Mouse (Mus musculus) liver, embryonic 11.5 days (tissue): ENCODE measurements around the gene Bhmt. TPM values are rescaled to one million over a fixed set of nuclear protein-coding genes. Genes with fewer than 3 reads are reported as not detected.

ENCODE experiments used
- ATAC-seq: fragments of 200-750 bp; cut with Nextera tagmentation; replicated peaks from 2 replicates; pipeline ENCODE4 v1.8.0; 2017; ENCODE audit warnings: moderate number of reproducible peaks, mild to moderate bottlenecking, moderate TSS enrichment, moderate library complexity; ENCODE audit not compliant: low FRiP score
- DNase-seq: peaks from one replicate; pipeline ENCODE4 v3.0.0-alpha.2; 2017; ENCODE audit warnings: low spot score
- H3K27ac ChIP-seq: fragments of 300-500 bp; sonication (generic); 2 replicates; pipeline ENCODE4 v1.5.1; 2014; ENCODE audit warnings: mild to moderate bottlenecking, low read depth, low read length, control low read depth
- H3K27me3 ChIP-seq: fragments of 300-500 bp; sonication (generic); replicated peaks from 2 replicates; pipeline ENCODE4 v1.6.1; 2014; ENCODE audit warnings: low read length, mixed read lengths; ENCODE audit not compliant: control insufficient read depth, insufficient read depth
- H3K36me3 ChIP-seq: fragments of 300-500 bp; sonication (generic); 2 replicates; pipeline ENCODE4 v1.6.1; 2014; ENCODE audit warnings: mild to moderate bottlenecking, low read length, moderate library complexity, mixed read lengths; ENCODE audit not compliant: control insufficient read depth, insufficient read depth
- H3K4me1 ChIP-seq: fragments of 300-500 bp; sonication (generic); replicated peaks from 2 replicates; pipeline ENCODE4 v1.6.1; 2014; ENCODE audit warnings: low read length, mixed read lengths; ENCODE audit not compliant: control insufficient read depth, insufficient read depth
- H3K4me2 ChIP-seq: fragments of 300-500 bp; sonication (generic); 2 replicates; pipeline ENCODE4 v1.6.1; 2014; ENCODE audit warnings: mild to moderate bottlenecking, control low read depth, moderate library complexity
- H3K4me3 ChIP-seq: fragments of 300-500 bp; sonication (generic); 2 replicates; pipeline ENCODE4 v1.5.1; 2014; ENCODE audit warnings: low read depth, low read length, control low read depth
- H3K9ac ChIP-seq: fragments of 300-500 bp; sonication (generic); 2 replicates; pipeline ENCODE4 v1.6.1; 2014; ENCODE audit warnings: low read depth, low read length, control low read depth
- H3K9me3 ChIP-seq: fragments of 300-500 bp; sonication (generic); 2 replicates; pipeline ENCODE4 v1.6.1; 2016; ENCODE audit warnings: low read length, inconsistent platforms, mixed read lengths; ENCODE audit not compliant: control insufficient read depth
- WGBS: fragments of 180-500 bp; shearing (Covaris S2); extraction: QIAGEN DNeasy Blood & Tissue Kit; methylation state at CpG from one replicate; pipeline ENCODE4 v1.1.7; 2014; 5-methylcytosine and 5-hydroxymethylcytosine counted together
- polyA plus RNA-seq: library from polyadenylated mRNA; unstranded; fragments of >200 nt; fragmentation: Nextera tagmentation; extraction: Ambion mirVana; gene quantifications from 2 replicates; pipeline ENCODE4 v1.2.1, GENCODE M21; 2014

Gene Bhmt
- polyA plus RNA-seq: 23.4 and 26.0 TPM in 2 replicates

DNA sequence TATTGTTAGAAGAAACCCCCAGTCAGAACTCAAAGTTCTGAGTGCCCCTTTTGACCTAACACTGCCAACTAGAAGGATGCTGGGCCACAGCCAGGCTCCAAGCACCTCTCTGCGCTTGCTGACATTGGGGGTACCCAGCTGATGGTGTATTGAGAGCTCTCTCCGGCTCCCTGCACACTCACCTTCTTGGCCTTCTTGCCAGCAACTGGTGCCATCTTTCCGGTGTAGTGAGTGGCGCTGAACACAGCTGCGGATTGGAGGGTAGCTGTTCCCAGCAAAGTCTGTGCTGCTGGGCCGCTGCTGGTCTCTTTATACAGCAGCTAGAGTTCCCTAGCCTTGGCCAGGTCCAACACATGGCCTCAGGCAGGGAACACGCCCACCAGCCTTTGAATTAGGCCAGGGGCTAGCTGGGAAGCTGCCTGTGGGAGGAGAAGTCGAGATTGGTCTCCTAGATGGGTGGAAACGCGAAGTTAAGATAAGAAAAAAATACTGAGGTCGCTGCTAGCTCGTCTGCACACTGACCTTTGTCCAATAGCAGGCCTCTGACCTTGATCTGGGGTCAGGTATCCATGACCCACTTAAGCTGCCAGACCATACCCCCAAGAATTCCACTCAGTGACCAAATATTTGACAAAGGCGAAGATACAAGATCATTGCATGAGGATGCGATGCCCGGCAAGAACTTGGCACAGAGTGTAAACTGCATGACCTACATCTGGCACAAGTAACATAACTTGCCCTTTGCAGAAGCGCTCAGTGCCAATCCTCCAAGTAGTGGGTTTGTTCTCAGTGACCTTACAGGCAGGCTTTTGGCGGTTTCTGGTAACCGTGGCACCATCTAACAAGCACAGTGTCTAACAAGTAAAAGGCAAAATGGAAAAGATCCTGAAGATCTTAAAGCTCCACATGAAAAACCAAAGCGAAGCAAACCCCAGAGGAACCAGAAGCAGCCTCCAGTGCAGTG is at the start of gene Bhmt:
TSS of gene Bhmt (minus strand) at position 680 of the 964 bp plus-strand sequence.
- 0 out of 2 replicates have a peak within 1 kb of the TSS, but pooled peaks have one; percentile 4 for H3K9ac ChIP-seq
- peak within 1 kb of the TSS; percentile 29 for H3K4me2 ChIP-seq
- no peaks in the 10 kb centered on the region for H3K36me3 ChIP-seq
- DNase-seq (no peak), ATAC-seq (no peak)
- H3K27ac ChIP-seq: 0 out of 2 replicates have a peak within 1 kb of the TSS, but pooled peaks have one; percentile 19
- 65% methylated on average over 19 of the region's 19 CpGs for WGBS
- no peaks in the 10 kb centered on the region for H3K4me1 ChIP-seq
- H3K9me3 ChIP-seq: no peaks in the 10 kb centered on the region
- no peak within 1 kb of the TSS for H3K4me3 ChIP-seq
- no peaks in the 10 kb centered on the region for H3K27me3 ChIP-seq

DNA sequence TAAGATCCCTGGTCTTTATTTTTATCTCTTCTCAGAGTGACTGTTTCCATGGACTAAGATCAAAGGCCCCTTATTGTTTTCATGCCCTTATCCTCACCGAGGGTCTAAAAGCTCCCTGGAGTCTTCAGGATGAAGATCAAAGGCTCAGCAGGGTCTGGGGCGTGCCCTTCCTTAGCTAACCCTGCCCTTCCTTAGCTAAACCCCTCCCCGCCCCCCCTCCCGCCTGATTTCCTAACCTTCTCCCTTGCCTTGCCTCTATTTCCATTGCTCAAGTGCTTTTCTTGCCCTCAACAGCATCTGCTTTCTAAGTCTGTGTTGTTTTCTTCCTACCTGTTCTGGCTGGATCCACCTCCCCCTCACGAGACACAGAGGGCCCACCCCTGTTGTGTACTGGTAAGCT is 49.6 kb upstream of the Bhmt start:
- no peak for DNase-seq
- 30% methylated on average over 5 of the region's 5 CpGs for WGBS

DNA sequence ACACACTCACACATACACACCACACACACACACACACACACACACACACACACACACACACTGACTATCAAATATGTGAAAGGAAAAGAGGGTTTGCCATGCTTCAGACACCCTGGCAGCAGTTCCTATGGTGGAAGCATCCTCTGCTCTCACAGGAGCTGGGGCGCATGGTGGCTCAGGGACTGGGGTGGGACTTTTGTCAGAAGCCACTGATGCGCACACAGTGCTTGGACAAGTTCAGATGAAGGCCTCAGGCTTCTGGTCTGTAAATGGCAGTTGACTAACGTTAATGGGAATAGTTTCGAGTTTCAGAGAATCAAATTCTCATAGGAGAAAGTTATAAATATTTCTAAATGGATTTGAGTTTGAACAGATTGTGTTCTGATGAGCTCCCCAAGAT is 47.5 kb upstream of the Bhmt start:
- H3K4me2 ChIP-seq: no peak overlapping the region
- H3K36me3 ChIP-seq: no peaks in the 10 kb centered on the region
- no peak overlapping the region for H3K4me3 ChIP-seq
- DNase-seq (no peak), ATAC-seq (no peak)
- H3K27me3 ChIP-seq: no peaks in the 10 kb centered on the region
- no peak overlapping the region for H3K27ac ChIP-seq
- WGBS: 77% methylated on average over 4 of the region's 4 CpGs
- H3K9me3 ChIP-seq: no peaks in the 10 kb centered on the region
- no peak overlapping the region for H3K9ac ChIP-seq
- no peaks in the 10 kb centered on the region for H3K4me1 ChIP-seq

More for the DNA sequence above, 49.6 kb upstream of the Bhmt start:
- H3K36me3 ChIP-seq: no peaks in the 10 kb centered on the region
- H3K4me3 ChIP-seq: no peak overlapping the region
- H3K9ac ChIP-seq: no peak overlapping the region
- H3K4me2 ChIP-seq: no peak overlapping the region
- no peak for ATAC-seq
- no peaks in the 10 kb centered on the region for H3K4me1 ChIP-seq
- no peak overlapping the region for H3K27ac ChIP-seq
- no peaks in the 10 kb centered on the region for H3K27me3 ChIP-seq
- no peaks in the 10 kb centered on the region for H3K9me3 ChIP-seq

DNA sequence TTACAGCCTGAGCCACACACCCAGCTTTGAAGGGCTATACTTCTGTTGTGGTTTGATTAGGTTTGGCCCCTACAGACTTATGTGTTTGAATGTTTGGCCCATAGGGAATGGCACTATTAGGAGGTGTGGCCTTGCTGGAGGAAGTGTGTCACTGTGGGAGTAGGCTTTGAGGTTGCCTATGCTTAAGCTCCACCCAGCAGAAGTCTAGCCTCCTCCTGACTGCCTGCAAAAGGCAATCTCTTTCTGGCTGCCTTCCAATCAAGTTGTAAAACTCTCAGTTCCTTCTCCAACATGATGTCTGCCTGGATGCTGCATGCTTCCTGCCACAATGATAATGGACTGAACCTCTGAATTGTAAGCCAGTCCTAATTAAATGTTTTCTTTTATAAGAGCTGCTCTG is 45.6 kb upstream of the Bhmt start:
- Histone ChIP-seq H3K4me3 (no peak overlapping the region), H3K9me3 (no peaks in the 10 kb centered on the region), H3K27me3 (no peaks in the 10 kb centered on the region), H3K27ac (no peak overlapping the region), H3K9ac (no peak overlapping the region), H3K36me3 (no peaks in the 10 kb centered on the region), H3K4me1 (no peaks in the 10 kb centered on the region), H3K4me2 (no peak overlapping the region)
- DNase-seq (no peak), ATAC-seq (no peak)

DNA sequence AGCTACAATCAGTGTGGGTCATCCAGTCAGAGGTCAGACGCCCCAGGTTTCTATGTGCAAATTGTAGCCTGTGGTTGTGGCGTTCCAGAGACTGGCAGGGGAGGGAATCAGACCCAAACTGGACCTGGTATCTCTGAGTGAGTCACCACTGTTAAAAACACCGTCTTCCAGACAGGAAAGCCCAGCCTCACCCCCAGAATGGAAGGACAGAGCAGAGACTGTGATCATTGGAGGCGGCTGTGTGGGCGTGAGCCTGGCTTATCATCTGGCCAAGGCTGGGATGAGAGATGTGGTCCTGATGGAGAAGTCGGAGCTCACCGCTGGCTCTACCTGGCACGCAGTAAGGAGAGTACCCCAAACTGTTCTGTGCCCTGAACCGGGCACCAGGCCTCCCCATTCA is 39.1 kb upstream of the Bhmt start:
- Histone ChIP-seq H3K9ac (no peak overlapping the region), H3K4me3 (no peak overlapping the region), H3K36me3 (no peaks in the 10 kb centered on the region), H3K4me1 (no peaks in the 10 kb centered on the region), H3K27me3 (peaks cover 15% of the 10 kb centered on the region), H3K9me3 (no peaks in the 10 kb centered on the region), H3K4me2 (no peak overlapping the region), H3K27ac (no peak overlapping the region)
- DNase-seq (no peak), ATAC-seq (no peak)
- WGBS: 63% methylated on average over 9 of the region's 9 CpGs

DNA sequence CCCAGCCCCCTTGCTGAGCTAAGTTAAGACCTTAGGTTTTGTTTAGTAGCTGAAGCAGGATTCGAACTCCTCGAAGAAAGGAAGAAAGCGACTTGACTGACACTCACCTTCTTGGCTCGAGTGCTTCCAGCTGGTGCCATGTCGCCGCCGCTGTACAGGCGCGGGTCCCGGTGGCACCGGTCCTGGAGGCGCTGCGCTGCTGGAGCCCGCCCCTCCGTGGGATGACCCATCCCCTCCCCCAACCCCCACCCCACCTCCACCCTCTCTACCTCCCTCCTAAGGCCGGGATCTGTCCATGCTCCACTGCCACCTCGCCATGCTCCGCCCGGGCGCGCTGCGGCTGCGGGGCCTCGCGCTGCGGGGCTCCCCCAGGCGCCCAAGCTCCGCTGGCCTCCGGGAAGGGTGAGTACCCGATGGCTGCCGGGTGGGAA is 36.4 kb upstream of the Bhmt start, which contains the start of the genes Bhmt2 and Dmgdh:
TSS of gene Bhmt2 (minus strand) at position 172 of the 431 bp plus-strand sequence.
TSS of gene Dmgdh (plus strand) at position 303 of the 431 bp plus-strand sequence.
- no peak within 1 kb of the TSS for H3K27ac ChIP-seq
- ATAC-seq: peak; percentile 54; the same call in 1 of the 2 replicates
- 6% methylated on average over 31 of the region's 31 CpGs for WGBS
- H3K9ac ChIP-seq: no peak within 1 kb of the TSS; the same call in 1 of the 2 replicates
- no peak for DNase-seq
- H3K4me2 ChIP-seq: peak within 1 kb of the TSS; percentile 42
- H3K4me1 ChIP-seq: no peaks in the 10 kb centered on the region
- peaks cover 15% of the 10 kb centered on the region for H3K27me3 ChIP-seq
- H3K9me3 ChIP-seq: no peaks in the 10 kb centered on the region
- peak within 1 kb of the TSS; percentile 36 for H3K4me3 ChIP-seq
- no peaks in the 10 kb centered on the region for H3K36me3 ChIP-seq

DNA sequence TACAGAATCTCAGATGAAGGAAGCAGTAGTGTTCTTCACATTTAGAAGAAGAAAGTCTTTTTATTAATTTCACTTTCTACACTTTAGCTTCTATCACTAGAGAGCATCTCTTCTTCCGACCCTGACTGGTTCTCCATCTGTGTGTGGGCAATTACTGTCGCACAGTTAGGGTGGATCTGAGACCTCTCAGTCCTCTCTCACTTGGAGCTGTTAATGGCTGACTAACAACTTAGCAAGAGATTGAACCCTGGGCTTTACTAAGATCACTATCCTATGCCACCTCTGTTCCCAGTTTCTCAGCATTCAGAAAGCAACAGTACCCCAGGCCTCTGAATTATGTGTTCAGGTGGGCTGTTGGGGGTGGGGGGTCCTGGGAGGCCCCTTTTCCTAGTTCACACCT is 35.5 kb upstream of the Bhmt start:
- H3K36me3 ChIP-seq: no peaks in the 10 kb centered on the region
- ATAC-seq (no peak), DNase-seq (no peak)
- 56% methylated on average over 2 of the region's 2 CpGs for WGBS
- H3K27me3 ChIP-seq: peaks cover 15% of the 10 kb centered on the region
- H3K27ac ChIP-seq: no peak overlapping the region
- H3K4me3 ChIP-seq: peak overlapping the region; percentile 36; the same call in 1 of the 2 replicates
- no peaks in the 10 kb centered on the region for H3K4me1 ChIP-seq
- no peaks in the 10 kb centered on the region for H3K9me3 ChIP-seq
- H3K9ac ChIP-seq: no peak overlapping the region; the same call in 1 of the 2 replicates
- H3K4me2 ChIP-seq: peak overlapping the region; percentile 42

DNA sequence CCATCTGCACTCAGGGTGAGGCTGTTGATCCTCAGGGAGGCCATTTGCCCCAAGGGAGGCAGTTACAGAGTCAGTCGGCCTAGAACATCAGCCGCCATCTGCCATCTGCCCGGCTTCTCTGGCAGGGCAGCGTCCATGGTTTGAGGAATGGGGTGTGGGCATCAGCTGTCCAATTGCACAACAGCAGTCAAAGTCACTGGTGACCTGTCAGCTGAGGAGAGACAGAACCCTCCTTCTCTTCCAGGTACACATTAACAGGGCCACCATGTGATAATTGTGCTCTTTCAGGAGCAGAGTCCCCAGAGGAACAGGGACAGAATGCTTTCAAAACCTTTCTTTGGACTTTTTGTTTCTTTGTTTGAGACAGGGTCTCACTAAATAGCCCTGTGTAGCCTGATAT is 34.6 kb upstream of the Bhmt start:
- Histone ChIP-seq H3K4me1 (no peaks in the 10 kb centered on the region), H3K36me3 (no peaks in the 10 kb centered on the region), H3K9me3 (no peaks in the 10 kb centered on the region), H3K4me2 (no peak overlapping the region), H3K9ac (no peak overlapping the region), H3K27me3 (peaks cover 15% of the 10 kb centered on the region), H3K4me3 (no peak overlapping the region), H3K27ac (no peak overlapping the region)
- DNase-seq (no peak), ATAC-seq (no peak)
- WGBS: 78% methylated on average over 4 of the region's 4 CpGs
